Mouse (Mus musculus) gastrocnemius, postnatal 25 days (tissue): ENCODE measurements around the gene Kctd11. TPM values are rescaled to one million over a fixed set of nuclear protein-coding genes. Genes with fewer than 3 reads are reported as not detected.

ENCODE experiments used
- DNase-seq: peaks from one replicate; pipeline ENCODE4 v3.0.0; 2022
- total RNA-seq, 2 experiments: library from RNA; stranded (reverse); gene quantifications; 1 replicate in 1 of 2; 2 replicates in 1 of 2; pipeline ENCODE4 v1.2.3; 2021

Gene Kctd11
- total RNA-seq, 2 experiments from 2014 or later = 1.7 to 2.2 TPM

- no peak for DNase-seq
Observed at GRCm38 (mm10) chr11:69912716-69913530, 31.7 kb upstream of the Kctd11 start.

- DNase-seq = no peak
Observed at GRCm38 (mm10) chr11:69911701-69912100, 30.5 kb upstream of the Kctd11 start.

GRCm38 (mm10) chr11:69910781-69911560 is 29.8 kb upstream of the Kctd11 start:
- no peak for DNase-seq

- no peak for DNase-seq
Observed at GRCm38 (mm10) chr11:69910177-69910576, 29.0 kb upstream of the Kctd11 start.

- no peak for DNase-seq
Observed at GRCm38 (mm10) chr11:69909174-69909573, 28.0 kb upstream of the Kctd11 start.

- DNase-seq = no peak
Observed at GRCm38 (mm10) chr11:69908645-69909044, 27.4 kb upstream of the Kctd11 start.

- no peak for DNase-seq
Observed at GRCm38 (mm10) chr11:69904311-69904710, 23.1 kb upstream of the Kctd11 start.

- DNase-seq = no peak
Observed at GRCm38 (mm10) chr11:69902972-69903371, 21.8 kb upstream of the Kctd11 start.

- no peak for DNase-seq
Observed at GRCm38 (mm10) chr11:69901993-69902392, 20.8 kb upstream of the Kctd11 start.

GRCm38 (mm10) chr11:69901406-69901846 is 20.2 kb upstream of the Kctd11 start:
- DNase-seq = peak; percentile 98

GRCm38 (mm10) chr11:69900471-69901405 is 19.5 kb upstream of the Kctd11 start, which contains the start of the genes 2810408A11Rik and Neurl4:
Gene 2810408A11Rik, minus strand, starts transcription at chr11:69900987.
Gene Neurl4, plus strand, starts transcription at chr11:69901072.
- DNase-seq = peak; percentile 88

- DNase-seq = no peak
Observed at GRCm38 (mm10) chr11:69899870-69900269, 18.7 kb upstream of the Kctd11 start.

- DNase-seq = no peak
Observed at GRCm38 (mm10) chr11:69895291-69895690, 14.1 kb upstream of the Kctd11 start, which contains the start of gene Acap1. Gene Acap1, minus strand, starts transcription at chr11:69895539.

- no peak for DNase-seq
Observed at GRCm38 (mm10) chr11:69894671-69895070, 13.5 kb upstream of the Kctd11 start.

GRCm38 (mm10) chr11:69891482-69891881 is 10.3 kb upstream of the Kctd11 start:
- no peak for DNase-seq

- DNase-seq = no peak
Observed at GRCm38 (mm10) chr11:69886907-69887635, 5.9 kb upstream of the Kctd11 start.

- DNase-seq = no peak
Observed at GRCm38 (mm10) chr11:69884663-69885062, 3.5 kb upstream of the Kctd11 start.

GRCm38 (mm10) chr11:69884240-69884639 is 3.0 kb upstream of the Kctd11 start:
- DNase-seq = no peak

GRCm38 (mm10) chr11:69883527-69884151 is 2.4 kb upstream of the Kctd11 start:
- DNase-seq = no peak

GRCm38 (mm10) chr11:69883066-69883465 is 1.9 kb upstream of the Kctd11 start:
- DNase-seq = no peak
